Comparison of ENCODE assay signal across 21 mouse cellular contexts in the genomic region with DNA sequence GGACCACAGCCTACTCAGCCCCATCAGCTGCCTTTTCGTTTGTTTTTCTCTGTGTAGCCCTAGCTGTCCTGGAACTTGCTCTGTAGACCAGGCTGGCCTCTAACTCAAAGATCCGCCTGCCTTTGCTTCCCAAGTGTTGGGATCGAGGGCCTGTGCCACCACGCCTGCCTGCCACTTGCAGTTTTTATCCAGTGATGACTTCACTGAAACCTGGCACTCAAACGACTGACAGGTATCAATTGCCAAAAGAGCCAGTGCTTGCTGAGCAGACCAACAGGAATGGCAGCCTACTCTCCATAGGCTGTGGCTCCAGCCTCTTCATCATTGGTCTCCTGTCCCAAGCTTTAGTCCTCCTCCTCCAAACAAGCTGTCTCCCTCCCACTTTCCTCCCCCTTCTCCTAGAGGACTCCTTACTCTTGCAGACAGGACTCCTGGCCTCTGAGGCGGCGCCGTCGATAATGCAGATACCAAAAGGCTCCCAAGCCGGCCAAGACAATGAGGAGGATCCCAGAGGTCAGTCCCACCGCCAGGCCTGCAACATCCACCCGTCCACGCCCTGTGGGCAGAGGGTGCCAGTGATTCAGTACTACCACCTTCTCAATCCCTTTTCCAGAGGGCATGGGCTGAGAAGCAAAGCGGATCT. TPM values are rescaled to one million over a fixed set of nuclear protein-coding genes. Genes with fewer than 3 reads are reported as not detected.
A peak's percentile ranks its signal among the peaks of the same experiment; 100 is the strongest.
DNase-seq lines count a peak whose midpoint lies in the region; ATAC-seq lines count a peak whose summit lies in the region.
"Had no signal": no experiment of that assay in that cellular context is flagged by ENCODE, and none has a peak within 500 bp of the region (broad histone marks: within the 10 kb centered on the region; RNA-seq: fewer than 3 reads in every experiment).

No protein-coding gene starts in this region.

- H3K27ac ChIP-seq in heart, embryonic 15.5 days, result no peak overlapping the region
- no peak overlapping the region for H3K27ac ChIP-seq in midbrain, embryonic 10.5 days (replicated peaks)
- no peak overlapping the region for H3K27ac ChIP-seq in midbrain, embryonic 11.5 days (ENCODE audit: low read depth, low read length)
- H3K27ac ChIP-seq: kidney, embryonic 15.5 days; liver, embryonic 15.5 days; neural tube, embryonic 13.5 days had no signal

- intact Hi-C loops in heart, postnatal 10 days (cut with DNase I), result no loop called here

- H3K27me3 ChIP-seq in heart, embryonic 15.5 days, result no peaks in the 10 kb centered on the region
- H3K27me3 ChIP-seq in midbrain, embryonic 10.5 days (ENCODE audit: low read depth, poor library complexity, severe bottlenecking), result no peaks in the 10 kb centered on the region
- H3K27me3 ChIP-seq in midbrain, embryonic 11.5 days (ENCODE audit: control insufficient read depth, insufficient read depth, low read length), result no peaks in the 10 kb centered on the region
- H3K27me3 ChIP-seq: kidney, embryonic 15.5 days; liver, embryonic 15.5 days; neural tube, embryonic 13.5 days had no signal

- no peak overlapping the region for H3K4me2 ChIP-seq in heart, embryonic 15.5 days
- H3K4me2 ChIP-seq in midbrain, embryonic 11.5 days, result no peak overlapping the region
- H3K4me2 ChIP-seq: kidney, embryonic 15.5 days; liver, embryonic 15.5 days; neural tube, embryonic 13.5 days had no signal

- no peaks in the 10 kb centered on the region for H3K36me3 ChIP-seq in heart, embryonic 15.5 days
- no peaks in the 10 kb centered on the region for H3K36me3 ChIP-seq in midbrain, embryonic 10.5 days
- no peaks in the 10 kb centered on the region for H3K36me3 ChIP-seq in midbrain, embryonic 11.5 days (ENCODE audit: control insufficient read depth, insufficient read depth, low read length)
- H3K36me3 ChIP-seq: neural tube, embryonic 13.5 days had no signal

- WGBS in heart, embryonic 15.5 days, result 70% methylated on average over 14 of the region's 14 CpGs
- 68% methylated on average over 14 of the region's 14 CpGs for WGBS in midbrain, embryonic 10.5 days
- WGBS in midbrain, embryonic 11.5 days, result 69% methylated on average over 14 of the region's 14 CpGs

- no peak for ATAC-seq in heart, embryonic 15.5 days (replicated peaks; ENCODE audit: insufficient number of reproducible peaks, insufficient read depth, low FRiP score, low read depth)
- no peak for ATAC-seq in midbrain, embryonic 11.5 days (ENCODE audit: low FRiP score)
- ATAC-seq: CD4-positive, CD25-positive, alpha-beta regulatory T cell, adult 4 months; forebrain, postnatal 0 days; intestine, postnatal 0 days; midbrain, embryonic 16.5 days had no signal

- H3K4me3 ChIP-seq in heart, embryonic 15.5 days, result no peak overlapping the region
- 0 out of 2 replicates have a peak overlapping the region, but pooled peaks have one; percentile 1 for H3K4me3 ChIP-seq in midbrain, embryonic 10.5 days
- H3K4me3 ChIP-seq in midbrain, embryonic 11.5 days (ENCODE audit: low read depth, low read length), result no peak overlapping the region
- H3K4me3 ChIP-seq: kidney, embryonic 15.5 days; liver, embryonic 15.5 days; myocyte; neural tube, embryonic 13.5 days had no signal

- 0 out of 2 replicates have a peak overlapping the region, but pooled peaks have one; percentile 4 for H3K9ac ChIP-seq in heart, embryonic 15.5 days
- no peak overlapping the region for H3K9ac ChIP-seq in midbrain, embryonic 11.5 days (ENCODE audit: low read length)
- H3K9ac ChIP-seq: forebrain, postnatal 0 days; kidney, embryonic 15.5 days; liver, embryonic 15.5 days; neural tube, embryonic 13.5 days had no signal

- peaks cover 19% of the 10 kb centered on the region for H3K4me1 ChIP-seq in heart, embryonic 15.5 days (replicated peaks)
- peaks cover 52% of the 10 kb centered on the region for H3K4me1 ChIP-seq in midbrain, embryonic 10.5 days
- peaks cover 15% of the 10 kb centered on the region for H3K4me1 ChIP-seq in midbrain, embryonic 11.5 days (ENCODE audit: control insufficient read depth, insufficient read depth, low read length)

- DNase-seq in cerebellum, adult 9-11 months, result peak; percentile 45
- DNase-seq in cerebellum, postnatal 36 days, result no peak
- no peak for DNase-seq in heart, postnatal 10 days
- no peak for DNase-seq in midbrain, embryonic 10.5 days (ENCODE audit: low spot score)
- DNase-seq in midbrain, embryonic 11.5 days (ENCODE audit: low spot score, missing footprints), result no peak
- no peak for DNase-seq in kidney, adult 9 months
- DNase-seq: adrenal gland, postnatal 25 days; forebrain, postnatal 0 days; gastrocnemius, postnatal 14 days; heart, postnatal 4 days; kidney, postnatal 4 days; lung, postnatal 4 days; retina, postnatal 1 day had no signal

- no peaks in the 10 kb centered on the region for H3K9me3 ChIP-seq in heart, embryonic 15.5 days (replicated peaks)
- H3K9me3 ChIP-seq in midbrain, embryonic 10.5 days (replicated peaks), result no peaks in the 10 kb centered on the region
- no peaks in the 10 kb centered on the region for H3K9me3 ChIP-seq in midbrain, embryonic 11.5 days (ENCODE audit: control insufficient read depth, low read length)
- H3K9me3 ChIP-seq: kidney, embryonic 15.5 days; liver, embryonic 15.5 days; neural tube, embryonic 13.5 days had no signal

RNA-seq across cellular contexts. Expression of gene Prr12, which starts 3.8 kb away (rescaled TPM):
- polyA plus RNA-seq in heart, embryonic 15.5 days (2015; fragmentation: Nextera tagmentation; extraction: Ambion mirVana), result 5.0 and 7.6 TPM in 2 replicates
- 10 to 100 TPM; 28.8 to 35.7 TPM for total RNA-seq in heart, postnatal 10 days (2021)
- polyA plus RNA-seq in midbrain, embryonic 10.5 days (2016; fragmentation: Nextera tagmentation; extraction: Ambion mirVana), result 10.8 and 11.3 TPM in 2 replicates
- 9.6 and 12.2 TPM in 2 replicates for polyA plus RNA-seq in midbrain, embryonic 11.5 days (2014; fragmentation: Nextera tagmentation; extraction: Ambion mirVana)

RNA-seq across cellular contexts. Expression of gene Nosip, which starts 5.8 kb away (rescaled TPM):
- 42.4 and 54.8 TPM in 2 replicates for polyA plus RNA-seq in heart, embryonic 15.5 days (2015; fragmentation: Nextera tagmentation; extraction: Ambion mirVana)
- total RNA-seq in heart, postnatal 10 days (2021), result 10 to 100 TPM; 33.9 to 35.9 TPM
- 63.0 and 66.7 TPM in 2 replicates for polyA plus RNA-seq in midbrain, embryonic 10.5 days (2016; fragmentation: Nextera tagmentation; extraction: Ambion mirVana)
- polyA plus RNA-seq in midbrain, embryonic 11.5 days (2014; fragmentation: Nextera tagmentation; extraction: Ambion mirVana), result 53.2 and 56.7 TPM in 2 replicates

RNA-seq across cellular contexts. Expression of gene Prrg2, which starts 6.0 kb away (rescaled TPM):
- polyA plus RNA-seq in heart, embryonic 15.5 days (2015; fragmentation: Nextera tagmentation; extraction: Ambion mirVana), result 12.9 and 15.9 TPM in 2 replicates
- 10 to 100 TPM; 10.9 to 11.3 TPM for total RNA-seq in heart, postnatal 10 days (2021)
- polyA plus RNA-seq in midbrain, embryonic 10.5 days (2016; fragmentation: Nextera tagmentation; extraction: Ambion mirVana), result 17.0 and 17.3 TPM in 2 replicates
- polyA plus RNA-seq in midbrain, embryonic 11.5 days (2014; fragmentation: Nextera tagmentation; extraction: Ambion mirVana), result 12.7 and 13.5 TPM in 2 replicates

RNA-seq across cellular contexts. Expression of gene Rcn3, which starts 35.6 kb away (rescaled TPM):
- polyA plus RNA-seq in heart, embryonic 15.5 days (2015; fragmentation: Nextera tagmentation; extraction: Ambion mirVana), result 223 and 285 TPM in 2 replicates
- total RNA-seq in heart, postnatal 10 days (2021), result 10 to 100 TPM; 76.5 to 83.4 TPM
- polyA plus RNA-seq in midbrain, embryonic 10.5 days (2016; fragmentation: Nextera tagmentation; extraction: Ambion mirVana), result 122 and 128 TPM in 2 replicates
- 121 and 123 TPM in 2 replicates for polyA plus RNA-seq in midbrain, embryonic 11.5 days (2014; fragmentation: Nextera tagmentation; extraction: Ambion mirVana)

RNA-seq across cellular contexts. Expression of gene Rras, which starts 38.7 kb away (rescaled TPM):
- polyA plus RNA-seq in heart, embryonic 15.5 days (2015; fragmentation: Nextera tagmentation; extraction: Ambion mirVana), result 76.4 and 80.8 TPM in 2 replicates
- total RNA-seq in heart, postnatal 10 days (2021), result 10 to 100 TPM; 71.6 to 75.7 TPM
- polyA plus RNA-seq in midbrain, embryonic 10.5 days (2016; fragmentation: Nextera tagmentation; extraction: Ambion mirVana), result 22.0 and 23.6 TPM in 2 replicates
- 18.6 and 22.2 TPM in 2 replicates for polyA plus RNA-seq in midbrain, embryonic 11.5 days (2014; fragmentation: Nextera tagmentation; extraction: Ambion mirVana)
